Mouse (Mus musculus) macrophage (primary cell): ENCODE data around the gene Ovol1. TPM values are rescaled to one million over a fixed set of nuclear protein-coding genes. Genes with fewer than 3 reads are reported as not detected.

Experiments used
- H3K27ac ChIP-seq: fragments of 350-480 bp; formaldehyde crosslinking; 2 replicates; pipeline ENCODE4 v1.9.0; 2021
- H3K36me3 ChIP-seq: fragments of 350-480 bp; formaldehyde crosslinking; 2 replicates; pipeline ENCODE4 v1.9.0; 2021; ENCODE audit errors: inconsistent target
- H3K4me3 ChIP-seq: fragments of 350-480 bp; formaldehyde crosslinking; 2 replicates; pipeline ENCODE4 v1.9.0; 2021; ENCODE audit errors: inconsistent target
- H3K79me2 ChIP-seq: fragments of 350-480 bp; formaldehyde crosslinking; 2 replicates; pipeline ENCODE4 v1.9.0; 2021; ENCODE audit errors: inconsistent target
- WGBS: methylation state at CpG from one replicate; pipeline ENCODE4 v1.1.7; 2026; ENCODE audit warnings: inconsistent platforms; ENCODE audit not compliant: missing documents; 5-methylcytosine and 5-hydroxymethylcytosine counted together
- polyA plus RNA-seq: library from polyadenylated mRNA; stranded (reverse); fragments of 250-400 nt; gene quantifications from 3 replicates; pipeline ENCODE4 v1.2.4, GENCODE M21; 2018; ENCODE audit warnings: inconsistent platforms

Gene Ovol1
- polyA plus RNA-seq, 1 experiment from 2014 or later = 0.11 TPM

DNA sequence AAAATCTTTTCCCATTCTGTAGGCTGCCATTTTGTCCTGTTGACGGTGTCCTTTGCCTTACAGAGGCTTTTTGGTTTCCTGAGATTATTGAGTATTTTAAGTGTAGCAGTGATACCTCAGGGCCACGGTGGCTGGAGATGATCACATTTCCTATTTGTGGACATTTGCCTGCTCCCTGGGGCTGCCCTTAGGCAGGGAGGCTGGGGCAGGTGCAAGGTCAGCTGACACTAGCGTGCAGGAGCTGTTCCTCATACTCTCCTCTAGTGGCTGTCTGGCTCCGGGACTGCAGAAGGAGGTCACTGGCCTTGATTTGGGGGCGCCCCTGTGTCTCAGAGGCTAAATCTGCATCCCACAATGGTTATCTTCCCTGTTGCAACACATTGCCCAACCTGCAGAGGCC is 35.2 kb downstream of the Ovol1 start:
- H3K27ac ChIP-seq = no peak overlapping the region
- H3K79me2 ChIP-seq = no peaks in the 10 kb centered on the region
- H3K36me3 ChIP-seq = no peaks in the 10 kb centered on the region
- 75% methylated on average over 5 of the region's 5 CpGs for WGBS
- H3K4me3 ChIP-seq = no peak overlapping the region

- WGBS = 100% methylated on average over 3 of the region's 3 CpGs
- no peaks in the 10 kb centered on the region for H3K36me3 ChIP-seq
- H3K27ac ChIP-seq = no peak overlapping the region
- H3K79me2 ChIP-seq = no peaks in the 10 kb centered on the region
- H3K4me3 ChIP-seq = no peak overlapping the region
Observed at GRCm38 (mm10) chr19:5518721-5519120, 41.7 kb downstream of the Ovol1 start.

- WGBS = 92% methylated on average over 8 of the region's 8 CpGs
Observed at GRCm38 (mm10) chr19:5516906-5517505, 43.4 kb downstream of the Ovol1 start.

DNA sequence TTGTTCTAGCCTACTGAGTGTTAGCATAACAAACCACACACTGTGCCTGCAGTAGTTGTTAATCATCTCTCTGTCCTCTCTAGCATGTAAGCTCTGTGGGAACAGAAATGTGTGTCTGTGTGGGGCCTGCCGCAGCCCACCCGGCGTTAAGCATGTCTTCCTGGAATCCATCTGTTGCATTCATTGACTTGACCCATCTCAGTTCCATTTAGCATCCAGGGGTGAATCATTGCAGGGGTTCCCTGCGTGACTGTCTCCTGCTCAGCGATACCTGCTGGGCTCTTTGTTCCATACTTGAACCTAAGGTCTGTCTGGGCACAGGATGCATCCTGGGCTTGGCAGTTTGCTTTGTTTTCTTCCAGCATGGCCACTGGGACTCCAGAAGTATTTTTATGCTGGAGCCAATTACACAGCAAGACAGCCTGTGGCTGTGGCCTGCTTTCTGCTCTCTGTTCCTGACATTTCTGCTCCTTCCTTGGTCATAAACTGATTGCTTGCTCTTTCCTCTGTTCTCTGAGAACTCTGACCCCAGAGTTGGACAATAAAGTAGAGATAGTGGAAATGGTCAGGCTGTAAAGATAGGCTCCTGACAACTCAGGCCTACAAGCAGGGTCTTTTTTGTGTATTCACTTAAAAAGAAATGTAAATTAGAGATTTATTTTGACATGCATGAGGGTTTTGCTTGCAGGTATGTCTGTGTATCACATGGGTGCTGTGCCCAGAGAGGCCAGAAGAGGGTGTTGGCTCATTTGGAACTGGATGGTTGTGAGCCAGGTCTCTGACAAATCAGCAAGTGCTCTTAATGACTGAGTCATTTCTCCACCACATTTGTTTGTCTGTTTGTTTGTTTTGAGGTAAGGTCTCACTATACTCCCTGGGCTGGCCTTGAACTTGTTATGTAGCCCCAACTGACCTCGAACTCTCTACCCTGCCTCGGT is 44.3 kb downstream of the Ovol1 start:
- Histone ChIP-seq H3K36me3 (no peaks in the 10 kb centered on the region), H3K4me3 (no peak overlapping the region), H3K27ac (no peak overlapping the region), H3K79me2 (peaks cover 10% of the 10 kb centered on the region)
- 95% methylated on average over 7 of the region's 7 CpGs for WGBS

More at GRCm38 (mm10) chr19:5516906-5517505, 43.4 kb downstream of the Ovol1 start:
- H3K27ac ChIP-seq = no peak overlapping the region
- peaks cover 2% of the 10 kb centered on the region; the same call in 1 of the 2 replicates for H3K79me2 ChIP-seq
- H3K36me3 ChIP-seq = no peaks in the 10 kb centered on the region
- H3K4me3 ChIP-seq = no peak overlapping the region

GRCm38 (mm10) chr19:5513005-5513349 is 47.5 kb downstream of the Ovol1 start:
- Histone ChIP-seq H3K4me3 (no peak overlapping the region), H3K79me2 (peaks cover 38% of the 10 kb centered on the region), H3K27ac (peak overlapping the region; percentile 78), H3K36me3 (no peaks in the 10 kb centered on the region)
- 47% methylated on average over 3 of the region's 3 CpGs for WGBS

- Histone ChIP-seq H3K4me3 (peak overlapping the region; percentile 71), H3K27ac (peak overlapping the region; percentile 78)
- 6% methylated on average over 11 of the region's 12 CpGs for WGBS
Observed at GRCm38 (mm10) chr19:5512091-5513004, 48.1 kb downstream of the Ovol1 start.

DNA sequence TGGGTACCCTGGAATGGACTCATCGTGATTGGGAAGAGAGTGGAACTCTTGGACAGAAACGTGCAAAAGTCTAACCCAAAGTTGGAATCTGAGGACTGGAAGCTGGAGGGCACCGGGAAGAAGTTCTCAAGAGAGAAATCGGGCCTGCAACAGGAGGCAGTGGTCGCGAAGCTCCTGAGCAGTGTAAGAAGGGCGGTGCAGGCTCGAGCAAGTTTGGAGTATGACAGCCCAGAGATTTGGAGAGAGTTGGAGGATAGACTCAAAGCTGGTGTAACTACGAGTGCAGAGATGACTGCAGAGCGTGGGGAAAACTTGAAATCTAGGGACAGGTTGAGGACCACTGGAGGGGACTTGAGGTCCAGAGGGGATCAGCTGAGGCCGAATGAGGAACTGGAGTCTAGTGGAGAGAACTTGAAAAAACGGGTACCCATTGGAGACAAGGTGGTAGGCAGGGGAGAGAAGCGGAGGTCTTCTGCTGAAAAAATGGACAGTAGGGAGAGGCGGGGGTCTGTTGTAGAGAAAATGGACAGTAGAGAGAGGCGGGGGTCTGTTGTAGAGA is 49.3 kb downstream of the Ovol1 start:
- 12% methylated on average over 15 of the region's 15 CpGs for WGBS
- Histone ChIP-seq H3K4me3 (peak overlapping the region; percentile 71), H3K79me2 (peaks cover 57% of the 10 kb centered on the region), H3K27ac (peak overlapping the region; percentile 89), H3K36me3 (no peaks in the 10 kb centered on the region)

More at GRCm38 (mm10) chr19:5512091-5513004, 48.1 kb downstream of the Ovol1 start:
- Histone ChIP-seq H3K36me3 (no peaks in the 10 kb centered on the region), H3K79me2 (peaks cover 45% of the 10 kb centered on the region)

GRCm38 (mm10) chr19:5510031-5511026 is 50.1 kb downstream of the Ovol1 start, which contains the start of gene Snx32:
Gene Snx32 (minus strand): TSS chr19:5510538.
- peaks cover 65% of the 10 kb centered on the region for H3K79me2 ChIP-seq
- H3K27ac ChIP-seq = peak within 1 kb of the TSS; percentile 89
- H3K4me3 ChIP-seq = peak within 1 kb of the TSS; percentile 86
- no peaks in the 10 kb centered on the region for H3K36me3 ChIP-seq
- WGBS = 2% methylated on average over 46 of the region's 47 CpGs

- WGBS = 96% methylated on average over 17 of the region's 17 CpGs
Observed at GRCm38 (mm10) chr19:5503687-5504086, 56.8 kb downstream of the Ovol1 start, which contains the start of gene 1700020D05Rik. Gene 1700020D05Rik (minus strand): TSS chr19:5503787.

GRCm38 (mm10) chr19:5500330-5500875 is 60.0 kb downstream of the Ovol1 start:
- H3K36me3 ChIP-seq = peaks cover 24% of the 10 kb centered on the region
- H3K79me2 ChIP-seq = peaks cover 63% of the 10 kb centered on the region
- no peak overlapping the region for H3K4me3 ChIP-seq
- WGBS = 94% methylated on average over 2 of the region's 2 CpGs
- H3K27ac ChIP-seq = no peak overlapping the region

More at GRCm38 (mm10) chr19:5503687-5504086, 56.8 kb downstream of the Ovol1 start, which contains the start of gene 1700020D05Rik:
- no peak within 1 kb of the TSS for H3K27ac ChIP-seq
- H3K79me2 ChIP-seq = peaks cover 89% of the 10 kb centered on the region
- no peak within 1 kb of the TSS for H3K4me3 ChIP-seq
- H3K36me3 ChIP-seq = peaks cover 5% of the 10 kb centered on the region; the same call in 1 of the 2 replicates
